Mouse (Mus musculus) lung, embryonic 14.5 days (tissue): ENCODE results near the gene Trim41. TPM values are rescaled to one million over a fixed set of nuclear protein-coding genes. Genes with fewer than 3 reads are reported as not detected.
"Not testable (repeated sequence)": the region's sequence is repeated elsewhere in the genome, so short reads cannot be mapped to it uniquely, and the experiment has no call there.

Experiments
- ATAC-seq: fragments of 200-750 bp; cut with Nextera tagmentation; 2 replicates; pipeline ENCODE4 v1.8.0; 2017; ENCODE audit warnings: mild to moderate bottlenecking, moderate TSS enrichment, moderate library complexity; ENCODE audit not compliant: insufficient read depth
- DNase-seq: peaks from one replicate; pipeline ENCODE4 v3.0.0-alpha.2; 2015
- H3K27ac ChIP-seq: fragments of 300-500 bp; sonication (generic); 2 replicates; pipeline ENCODE4 v1.5.1; 2014; ENCODE audit warnings: low read depth, mild to moderate bottlenecking, moderate library complexity
- H3K27me3 ChIP-seq: fragments of 300-500 bp; sonication (generic); 2 replicates; pipeline ENCODE4 v1.6.1; 2014; ENCODE audit warnings: low read length, control low read depth; ENCODE audit not compliant: insufficient read depth
- H3K36me3 ChIP-seq: fragments of 300-500 bp; sonication (generic); 2 replicates; pipeline ENCODE4 v1.6.1; 2014; ENCODE audit warnings: control low read depth; ENCODE audit not compliant: insufficient read depth
- H3K4me1 ChIP-seq: fragments of 300-500 bp; sonication (generic); 2 replicates; pipeline ENCODE4 v1.6.1; 2014; ENCODE audit warnings: antibody characterized with exemption, control low read depth; ENCODE audit not compliant: insufficient read depth
- H3K4me2 ChIP-seq: fragments of 300-500 bp; sonication (generic); 2 replicates; pipeline ENCODE4 v1.6.1; 2014; ENCODE audit warnings: mild to moderate bottlenecking
- H3K4me3 ChIP-seq: fragments of 300-500 bp; sonication (generic); 2 replicates; pipeline ENCODE4 v1.5.1; 2014; ENCODE audit warnings: low read depth, low read length
- H3K9ac ChIP-seq: fragments of 300-500 bp; sonication (generic); 2 replicates; pipeline ENCODE4 v1.6.1; 2014
- H3K9me3 ChIP-seq: fragments of 300-500 bp; sonication (generic); 2 replicates; pipeline ENCODE4 v1.6.1; 2016; ENCODE audit warnings: low read depth, low read length, control low read depth
- CTCF ChIP-seq: IDR thresholded peaks from 2 replicates; pipeline ENCODE4 v1.5.1; 2016; ENCODE audit warnings: antibody characterized with exemption, low read depth
- WGBS: fragments of 180-500 bp; shearing (Covaris S2); extraction: QIAGEN DNeasy Blood & Tissue Kit; methylation state at CpG from one replicate; pipeline ENCODE4 v1.1.7; 2014; 5-methylcytosine and 5-hydroxymethylcytosine counted together
- polyA plus RNA-seq: library from polyadenylated mRNA; unstranded; fragments of >200 nt; fragmentation: Nextera tagmentation; extraction: Ambion mirVana; gene quantifications from 2 replicates; pipeline ENCODE4 v1.2.1, GENCODE M21; 2014

Trim41 gene
- polyA plus RNA-seq, 1 experiment from 2014 or later: 4.6 TPM

DNA sequence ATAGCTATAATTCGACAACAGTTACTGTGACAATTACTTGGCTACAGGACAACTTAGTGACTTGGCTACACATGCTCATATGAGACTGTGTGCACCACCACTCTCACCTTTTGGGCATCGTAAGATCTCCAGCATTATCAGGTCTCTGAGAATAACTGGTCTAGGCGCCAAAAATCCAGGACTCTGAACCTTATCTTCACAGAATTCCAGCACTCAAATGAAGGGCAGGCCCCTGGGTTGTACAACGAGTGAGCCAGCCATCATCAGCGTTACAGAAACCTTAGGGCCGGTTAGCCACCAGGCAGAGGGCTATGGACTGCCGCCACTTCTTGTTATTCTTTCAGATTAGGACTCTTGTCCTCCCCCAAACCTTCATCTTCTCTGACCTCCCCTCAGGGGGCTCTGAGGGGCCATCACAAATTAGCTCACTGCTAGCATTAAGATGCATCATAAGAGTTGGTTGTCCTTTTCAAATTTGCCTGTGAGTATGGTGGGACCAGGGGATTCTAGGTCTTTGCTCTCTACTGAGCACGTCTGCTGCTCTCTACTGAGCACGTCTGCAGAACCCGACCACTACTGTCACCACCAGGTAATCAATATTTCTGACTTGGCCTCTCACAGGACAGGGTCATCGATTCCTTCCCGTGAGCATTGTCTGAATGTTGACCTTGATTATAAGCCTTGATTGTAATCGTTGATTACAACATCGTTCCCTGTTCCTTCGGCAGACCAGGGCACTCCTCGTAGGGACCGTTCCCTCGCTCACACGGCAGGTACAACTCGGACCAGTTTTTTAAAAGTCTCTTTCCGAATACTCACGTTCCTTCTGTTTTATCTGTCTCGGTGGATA is 35.7 kb upstream of the Trim41 start:
- Histone ChIP-seq H3K4me3 (peak overlapping the region; percentile 47), H3K36me3 (no peaks in the 10 kb centered on the region), H3K4me2 (peak overlapping the region; percentile 92), H3K4me1 (no peaks in the 10 kb centered on the region), H3K9me3 (no peaks in the 10 kb centered on the region), H3K9ac (peak overlapping the region; percentile 42), H3K27ac (no peak overlapping the region), H3K27me3 (no peaks in the 10 kb centered on the region)
- TF ChIP-seq CTCF: no peak
- DNase-seq (no peak), ATAC-seq (peak; percentile 5; the same call in 1 of the 2 replicates)
- 7% methylated on average over 23 of the region's 23 CpGs for WGBS

DNA sequence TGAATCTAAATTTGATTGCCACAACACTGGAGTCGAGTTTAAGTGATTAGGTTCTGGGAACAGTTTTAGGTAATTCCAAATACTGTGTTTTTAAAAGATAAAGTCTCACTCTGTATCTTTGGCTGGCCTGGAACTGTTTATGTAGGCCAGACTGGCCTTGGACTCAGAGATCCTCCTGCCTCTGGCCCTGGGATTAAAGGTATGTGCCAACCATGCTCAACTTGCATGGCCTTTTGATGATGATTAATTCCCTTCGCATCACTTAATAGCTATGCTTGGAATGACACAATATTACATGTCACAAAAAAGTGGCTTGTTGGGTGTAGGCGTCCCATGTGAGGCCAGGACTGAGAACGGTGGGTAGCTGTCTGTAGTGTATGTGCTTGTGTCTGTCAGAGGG is 35.0 kb upstream of the Trim41 start:
- no peak for ATAC-seq
- no peak overlapping the region for H3K4me3 ChIP-seq
- no peak overlapping the region for H3K27ac ChIP-seq
- WGBS: 76% methylated on average over 4 of the region's 4 CpGs
- no peaks in the 10 kb centered on the region for H3K4me1 ChIP-seq
- H3K36me3 ChIP-seq: no peaks in the 10 kb centered on the region
- H3K27me3 ChIP-seq: no peaks in the 10 kb centered on the region
- H3K9ac ChIP-seq: no peak overlapping the region
- H3K9me3 ChIP-seq: no peaks in the 10 kb centered on the region
- no peak for TF ChIP-seq CTCF
- H3K4me2 ChIP-seq: peak overlapping the region; percentile 92; the same call in 1 of the 2 replicates
- DNase-seq: no peak

DNA sequence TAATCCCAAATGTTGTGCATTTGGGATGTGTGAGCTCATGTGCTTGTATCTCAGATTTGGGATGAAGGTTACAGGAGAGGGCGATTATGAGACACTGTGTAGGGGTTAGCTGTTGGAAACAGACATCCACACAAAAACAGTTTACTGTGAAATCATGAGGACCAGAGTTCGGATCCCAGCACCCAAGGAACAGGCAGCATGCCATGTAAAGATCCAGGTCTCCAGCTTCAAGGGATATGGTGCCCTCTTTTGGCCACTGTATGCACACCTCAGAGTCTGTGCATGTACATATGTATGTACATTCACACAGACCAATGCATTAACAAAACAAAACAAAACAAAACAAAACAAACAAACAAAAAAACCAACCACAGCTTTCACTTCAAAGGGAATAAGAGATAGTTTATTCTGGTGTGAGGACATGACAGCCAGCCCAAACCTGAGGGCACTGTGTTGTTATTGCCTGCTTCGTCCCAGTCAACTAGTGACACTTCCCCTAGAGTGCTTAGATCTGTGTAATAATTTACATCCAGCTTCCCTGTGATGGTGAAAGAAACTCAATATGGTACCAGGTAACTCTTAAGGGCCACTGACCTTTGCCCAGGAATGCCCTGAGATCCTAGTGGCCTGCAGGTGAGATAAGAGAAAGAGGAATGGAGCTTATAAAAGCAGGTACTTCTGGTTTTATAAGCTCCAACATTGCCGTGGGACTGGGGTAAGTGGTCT is 34.3 kb upstream of the Trim41 start:
- Histone ChIP-seq H3K9me3 (no peaks in the 10 kb centered on the region), H3K4me2 (no peak overlapping the region), H3K9ac (no peak overlapping the region), H3K27ac (no peak overlapping the region), H3K36me3 (no peaks in the 10 kb centered on the region), H3K4me3 (no peak overlapping the region), H3K27me3 (no peaks in the 10 kb centered on the region), H3K4me1 (no peaks in the 10 kb centered on the region)
- TF ChIP-seq CTCF: peak; percentile 49
- DNase-seq (no peak), ATAC-seq (no peak)
- WGBS: 65% methylated on average over 4 of the region's 4 CpGs

DNA sequence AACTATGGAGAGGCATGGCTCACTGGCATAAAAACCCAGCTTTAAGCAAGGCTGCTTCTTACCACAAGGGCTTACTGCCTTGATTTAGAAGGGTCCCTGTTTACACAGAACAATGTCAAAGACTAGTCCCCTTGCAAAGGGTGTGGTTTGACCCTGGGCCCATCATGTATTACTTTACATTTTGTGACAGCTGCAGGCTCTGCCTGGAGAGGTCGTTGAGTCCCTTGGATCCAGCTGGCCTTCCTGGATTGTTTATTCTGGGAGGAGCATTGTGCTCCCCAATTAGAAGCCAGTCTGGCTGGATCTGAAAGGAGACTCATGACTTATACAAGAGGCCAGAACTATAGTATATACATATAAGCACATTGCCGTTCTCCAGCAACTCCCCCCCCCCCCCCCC is 33.1 kb upstream of the Trim41 start:
- Histone ChIP-seq H3K4me3 (no peak overlapping the region), H3K27me3 (no peaks in the 10 kb centered on the region), H3K4me1 (no peaks in the 10 kb centered on the region), H3K27ac (no peak overlapping the region), H3K36me3 (no peaks in the 10 kb centered on the region), H3K9me3 (no peaks in the 10 kb centered on the region), H3K9ac (no peak overlapping the region), H3K4me2 (0 out of 2 replicates have a peak overlapping the region, but pooled peaks have one; percentile 44)
- TF ChIP-seq CTCF: no peak
- ATAC-seq: no peak
- no peak for DNase-seq
- WGBS: 21% methylated on average over 2 of the region's 2 CpGs

DNA sequence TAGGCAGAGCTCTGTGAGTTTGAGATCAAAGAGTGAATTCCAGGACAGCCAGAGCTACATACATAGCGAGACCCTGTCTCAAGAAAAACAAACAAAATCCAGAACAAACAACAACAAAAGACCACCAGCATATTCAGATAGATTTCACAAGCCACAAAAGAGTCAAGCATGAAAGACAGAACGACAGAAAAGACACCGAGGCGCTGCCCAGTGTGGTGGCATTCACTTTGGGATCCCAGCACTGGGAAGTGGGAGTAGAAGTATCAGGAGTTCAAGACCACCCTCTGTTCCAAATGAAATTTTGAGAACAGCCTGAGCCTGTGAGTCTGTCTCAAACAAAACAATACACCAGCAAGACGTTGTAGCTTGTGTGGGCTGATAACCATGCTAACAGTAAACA is 29.7 kb upstream of the Trim41 start:
- TF ChIP-seq CTCF: no peak
- H3K27me3 ChIP-seq: no peaks in the 10 kb centered on the region
- H3K36me3 ChIP-seq: no peaks in the 10 kb centered on the region
- no peak overlapping the region for H3K27ac ChIP-seq
- H3K9me3 ChIP-seq: no peaks in the 10 kb centered on the region
- no peak overlapping the region for H3K4me2 ChIP-seq
- ATAC-seq (no peak), DNase-seq (no peak)
- H3K4me1 ChIP-seq: no peaks in the 10 kb centered on the region
- H3K4me3 ChIP-seq: no peak overlapping the region
- no peak overlapping the region for H3K9ac ChIP-seq
- WGBS: 65% methylated on average over 5 of the region's 5 CpGs

DNA sequence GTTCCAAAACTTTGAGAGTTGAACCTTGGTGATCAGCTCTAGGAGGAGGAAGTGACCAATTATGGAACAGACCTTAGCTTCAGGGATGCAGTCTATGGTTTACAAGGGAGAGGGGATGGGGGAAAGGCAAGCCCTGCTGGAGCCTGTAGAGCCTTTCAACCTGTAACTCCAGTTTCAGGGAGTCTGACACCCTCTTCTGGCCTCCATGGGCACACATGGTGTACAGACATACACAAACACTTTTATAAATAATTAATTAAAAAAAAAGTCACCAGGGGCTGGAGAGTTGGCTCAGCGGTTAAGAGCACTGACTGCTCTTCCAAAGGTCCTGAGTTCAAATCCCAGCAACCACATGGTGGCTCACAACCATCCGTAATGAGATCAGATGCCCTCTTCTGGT is 29.2 kb upstream of the Trim41 start:
- H3K4me1 ChIP-seq, H3K27ac ChIP-seq, ATAC-seq, H3K27me3 ChIP-seq, H3K9ac ChIP-seq, DNase-seq, H3K4me3 ChIP-seq, H3K4me2 ChIP-seq, H3K36me3 ChIP-seq, H3K9me3 ChIP-seq: not testable (repeated sequence)
- 78% methylated on average over 2 of the region's 2 CpGs for WGBS

DNA sequence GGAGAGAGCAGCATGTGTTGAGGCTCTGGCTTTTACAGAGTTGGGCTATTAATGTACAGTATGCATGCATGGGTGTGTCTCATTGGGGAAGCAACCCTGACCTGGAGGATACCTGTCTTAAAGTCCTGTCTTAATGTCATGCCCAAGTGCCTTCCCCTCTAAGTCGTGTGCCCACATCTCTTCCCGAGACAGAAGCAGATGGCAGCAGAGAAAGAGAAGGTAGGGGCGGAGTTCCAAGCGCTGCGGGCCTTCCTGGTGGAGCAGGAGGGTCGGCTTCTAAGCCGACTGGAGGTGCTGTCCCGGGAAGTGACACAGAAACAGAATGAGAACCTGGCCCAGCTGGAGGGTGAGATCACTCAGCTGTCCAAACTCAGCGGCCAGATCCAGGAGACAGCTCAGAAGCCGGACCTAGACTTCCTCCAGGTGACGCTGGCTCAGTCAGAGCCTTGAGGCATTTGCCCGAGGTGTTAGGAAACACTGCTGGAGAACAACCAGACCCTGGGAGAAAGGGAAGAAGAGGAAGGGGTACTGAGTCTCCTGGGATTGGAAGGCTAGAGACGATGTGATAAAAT is 28.2 kb upstream of the Trim41 start:
- H3K36me3 ChIP-seq: no peaks in the 10 kb centered on the region
- H3K4me2 ChIP-seq: 0 out of 2 replicates have a peak overlapping the region, but pooled peaks have one; percentile 16
- no peaks in the 10 kb centered on the region for H3K4me1 ChIP-seq
- no peaks in the 10 kb centered on the region for H3K9me3 ChIP-seq
- TF ChIP-seq CTCF: no peak
- no peak overlapping the region for H3K4me3 ChIP-seq
- WGBS: 15% methylated on average over 13 of the region's 13 CpGs
- H3K9ac ChIP-seq: no peak overlapping the region
- ATAC-seq (no peak), DNase-seq (no peak)
- no peak overlapping the region for H3K27ac ChIP-seq
- no peaks in the 10 kb centered on the region for H3K27me3 ChIP-seq
